Mouse (Mus musculus): ENCODE data around the gene Gm49673.
"Not testable (repeated sequence)": the region's sequence is repeated elsewhere in the genome, so short reads cannot be mapped to it uniquely, and the experiment has no call there.

Gene Gm49673

DNA sequence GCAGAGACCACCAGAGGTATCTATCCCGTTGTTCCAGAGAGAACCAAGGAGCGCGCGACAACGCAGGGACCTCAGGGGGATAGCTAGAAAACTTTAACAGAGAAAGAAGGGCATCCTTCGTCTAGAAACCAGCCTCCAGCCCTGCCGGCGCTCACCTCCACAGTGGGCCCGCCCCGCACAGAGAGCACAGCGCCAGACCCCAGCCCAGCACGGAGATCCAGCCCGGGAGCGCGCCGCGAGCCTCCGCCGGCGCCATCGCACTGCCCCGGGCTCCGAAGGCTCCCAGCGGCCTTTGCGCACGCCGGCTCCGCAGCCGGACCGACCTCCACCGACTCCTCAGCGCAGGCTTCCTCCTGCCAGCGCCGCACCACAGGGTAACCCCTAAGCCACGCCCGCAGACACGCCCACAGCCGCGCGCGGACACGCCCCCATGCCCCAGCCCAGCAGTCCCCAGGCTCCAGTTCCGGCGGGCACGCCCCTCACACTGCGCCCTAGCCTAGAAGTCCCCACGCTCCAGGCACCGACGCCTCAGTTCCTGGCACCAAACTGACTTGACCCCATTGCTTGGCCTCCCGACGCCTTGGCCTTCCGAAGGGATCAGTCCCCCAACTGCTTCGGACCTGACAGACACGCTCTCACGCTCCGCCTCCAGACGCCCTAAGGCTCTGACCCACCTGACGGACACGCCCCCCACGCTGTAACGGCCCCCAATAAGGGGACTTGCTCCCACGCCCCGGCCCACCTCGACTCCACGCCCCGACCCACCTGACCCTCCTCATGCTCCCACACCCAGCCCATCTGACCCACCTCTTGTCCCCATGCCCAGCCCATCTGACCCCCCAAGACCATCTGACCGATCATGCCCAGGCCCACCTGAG is at the start of gene Gm49673, which contains the start of gene Rnaset2a:
Gene Gm49673, minus strand, starts transcription at position 350 of the 878 bp plus-strand sequence.
Gene Rnaset2a, minus strand, starts transcription at position 659 of the 878 bp plus-strand sequence.
- in situ Hi-C loops (cut with MseI, MboI): not testable (repeated sequence)

DNA sequence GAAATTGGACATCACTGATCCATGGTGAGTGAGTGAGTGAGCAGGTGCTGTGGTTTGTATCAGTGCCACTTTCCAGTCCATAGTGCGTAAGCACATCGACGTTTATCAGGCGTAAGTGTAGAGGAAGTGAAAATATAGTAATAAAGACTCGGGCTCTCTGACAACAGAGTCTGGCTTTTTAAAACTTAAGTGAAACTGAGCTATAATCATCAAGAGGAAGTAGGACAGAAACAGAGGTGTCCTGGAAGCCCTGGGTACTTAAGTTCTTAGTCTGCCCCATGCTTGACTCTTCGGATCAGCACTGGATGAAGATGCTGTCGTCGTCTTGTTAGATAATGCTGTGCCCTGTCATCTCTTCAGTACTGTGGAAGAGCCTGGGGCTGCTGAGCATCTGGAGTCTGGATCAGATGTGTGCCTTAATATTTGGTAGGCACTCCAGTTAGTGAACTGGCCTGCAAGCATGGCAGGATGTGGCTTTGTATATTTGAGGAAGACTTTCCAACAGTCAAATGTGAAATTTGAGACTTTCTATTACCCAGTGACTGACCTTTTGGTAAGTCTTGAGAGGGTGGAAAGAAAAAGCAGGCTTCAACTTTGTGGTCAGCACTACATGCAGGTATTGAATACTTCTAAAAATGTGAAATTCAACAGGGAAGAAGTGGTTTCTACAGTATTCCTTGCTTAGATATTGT is 48.2 kb upstream of the Gm49673 start:
- in situ Hi-C loops (cut with MseI, MboI): loop anchor here in 1 of 2 experiments (25.0 kb wide), 2 partner anchors 934 to 1034 kb away; partner anchors contain the start of gene Rps6ka2

DNA sequence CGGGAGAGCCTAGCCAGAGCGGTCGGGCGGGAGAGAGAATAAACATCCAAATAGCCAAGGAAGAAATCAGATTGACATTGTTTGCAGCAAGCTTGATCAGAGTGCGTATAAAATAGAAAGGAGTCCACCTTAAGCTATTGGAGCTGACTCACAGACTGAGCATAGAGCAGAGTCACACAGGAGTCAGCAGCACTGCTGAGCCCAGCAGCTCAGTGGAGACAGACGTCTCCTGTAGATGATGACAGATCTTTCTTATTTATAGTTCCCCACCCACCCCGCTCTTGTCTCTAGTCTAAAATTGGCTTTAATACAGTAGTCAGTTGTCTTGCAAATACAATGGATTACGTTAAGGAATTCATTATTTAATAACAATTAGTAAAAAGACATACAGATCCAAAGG is 46.1 kb upstream of the Gm49673 start:
- in situ Hi-C loops (cut with MseI, MboI): loop anchor here in 1 of 2 experiments (25.0 kb wide), 2 partner anchors 931 to 1031 kb away; partner anchors contain the start of gene Rps6ka2

DNA sequence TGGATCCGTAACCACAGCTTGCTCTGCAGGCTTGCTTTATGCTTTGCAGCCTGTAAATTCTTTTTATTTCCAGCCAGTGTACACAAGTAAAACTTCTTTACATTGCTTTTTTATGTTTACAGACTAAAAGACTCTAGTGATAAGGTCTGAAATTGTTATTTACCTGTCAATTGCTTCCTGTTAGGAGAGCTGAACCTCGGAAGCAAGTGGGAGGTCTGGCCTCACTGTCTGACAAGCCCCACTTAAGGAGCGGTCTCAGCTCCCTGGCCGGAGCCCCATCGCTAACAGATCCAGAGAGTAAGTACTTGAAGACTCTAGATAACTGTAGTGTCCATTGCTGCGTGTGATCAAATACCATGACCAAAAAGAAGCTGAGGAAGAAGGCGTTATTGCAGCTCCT is 36.6 kb upstream of the Gm49673 start:
- in situ Hi-C loops (cut with MseI, MboI): loop anchor here in 1 of 2 experiments (25.0 kb wide), 2 partner anchors 922 to 1022 kb away; partner anchors contain the start of gene Rps6ka2

DNA sequence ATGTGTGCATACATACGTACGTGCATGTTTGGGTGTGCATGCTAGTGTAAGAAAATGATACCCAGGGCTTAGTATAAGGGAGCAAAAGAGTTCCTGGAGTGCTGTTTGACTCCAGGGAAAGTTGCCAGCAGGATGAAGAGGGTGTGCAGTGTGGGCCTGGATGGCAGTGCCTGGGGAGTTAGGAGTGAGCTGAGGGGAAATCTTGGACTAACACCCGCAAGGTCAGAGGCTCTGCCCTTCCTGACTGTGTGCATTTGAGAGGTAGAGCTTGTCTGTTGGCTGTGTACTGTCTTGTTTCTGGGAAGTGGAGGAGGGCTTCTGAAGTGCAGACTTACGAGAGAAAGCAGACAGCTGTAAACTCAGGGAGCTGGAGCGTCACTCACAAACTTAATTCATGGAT is 36.2 kb upstream of the Gm49673 start:
- in situ Hi-C loops (cut with MseI, MboI): loop anchor here in 1 of 2 experiments (25.0 kb wide), 2 partner anchors 922 to 1022 kb away; partner anchors contain the start of gene Rps6ka2

DNA sequence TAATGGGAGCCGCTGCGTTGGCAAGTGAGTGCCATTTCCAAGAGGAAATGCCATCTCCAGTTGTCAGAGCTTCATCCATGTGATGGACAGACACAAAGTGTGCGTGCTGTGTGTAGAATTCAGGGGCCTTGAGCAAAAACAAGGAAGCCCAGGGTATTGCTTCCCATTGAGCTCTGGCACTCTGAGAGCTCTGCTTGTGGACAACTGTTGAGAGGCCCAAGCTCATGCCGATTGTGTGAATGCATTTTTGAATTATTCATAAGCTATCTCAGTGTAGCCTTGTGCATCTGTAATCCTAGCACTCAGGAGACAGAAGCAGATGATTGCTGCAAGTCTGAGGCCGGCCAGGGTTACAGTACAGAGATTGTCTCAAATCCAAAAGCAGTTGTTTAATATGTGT is 29.5 kb upstream of the Gm49673 start:
- in situ Hi-C loops (cut with MseI, MboI): loop anchor here in 1 of 2 experiments (25.0 kb wide), 2 partner anchors 915 to 1015 kb away; partner anchors contain the start of gene Rps6ka2

DNA sequence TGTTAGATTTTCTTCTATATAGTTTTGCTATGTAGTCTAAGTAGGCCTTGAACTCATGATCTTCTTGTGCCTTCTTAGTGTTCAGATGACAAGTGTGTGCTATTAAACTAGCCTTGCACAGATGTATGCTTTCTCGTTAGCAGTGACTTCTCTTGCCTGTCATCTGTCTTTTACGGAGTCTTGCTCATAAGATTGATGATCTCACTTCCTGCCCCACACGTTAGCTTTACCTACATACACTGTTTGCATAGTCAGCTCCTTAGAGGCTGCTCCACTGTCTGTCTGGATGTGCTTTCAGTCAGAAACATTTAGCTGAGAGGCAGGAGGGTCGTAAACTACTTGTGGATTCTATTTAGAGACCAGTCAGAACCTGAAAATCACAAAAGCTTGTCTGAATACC is 23.5 kb upstream of the Gm49673 start:
- in situ Hi-C loops (cut with MseI, MboI): no loop called here

DNA sequence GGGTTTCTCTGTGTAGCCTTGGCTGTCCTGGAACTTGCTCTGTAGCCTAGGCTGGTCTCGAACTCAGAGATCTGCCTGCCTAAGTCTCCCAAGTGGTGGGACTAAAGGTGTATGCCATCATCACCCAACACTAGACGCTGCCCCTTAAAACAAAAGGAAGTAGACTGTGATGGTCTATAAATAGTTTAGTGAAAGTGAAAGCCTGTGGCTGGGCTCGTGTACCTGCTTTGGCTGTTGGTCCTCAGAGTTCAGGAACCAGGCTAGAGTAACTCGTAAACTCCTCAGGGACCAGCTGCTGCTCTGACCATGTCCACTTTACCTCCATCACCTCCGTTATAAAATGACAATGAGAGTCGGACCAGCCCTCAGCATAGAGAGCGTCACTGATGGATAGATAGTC is 22.7 kb upstream of the Gm49673 start:
- in situ Hi-C loops (cut with MseI, MboI): no loop called here

DNA sequence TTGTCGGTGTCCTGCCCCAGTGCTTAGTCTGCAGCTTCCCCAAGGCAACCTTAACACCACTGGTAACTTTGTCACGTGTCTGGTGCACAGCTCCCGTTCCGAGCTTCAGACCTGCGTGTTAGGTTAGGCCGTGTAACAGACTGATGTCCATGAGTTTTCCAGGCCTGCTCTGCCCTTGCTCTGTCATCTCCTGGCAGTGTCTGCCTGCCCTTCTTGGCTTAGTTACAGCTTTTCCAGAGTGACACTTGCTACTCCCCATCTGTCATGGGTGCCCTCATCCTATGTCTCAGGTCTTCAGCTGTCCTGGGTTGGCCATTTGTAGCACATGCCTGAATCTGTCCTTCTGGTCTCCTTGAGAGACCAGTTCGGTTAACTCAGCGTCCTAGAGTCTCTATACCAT is 19.8 kb upstream of the Gm49673 start:
- in situ Hi-C loops (cut with MseI, MboI): not testable (repeated sequence)

DNA sequence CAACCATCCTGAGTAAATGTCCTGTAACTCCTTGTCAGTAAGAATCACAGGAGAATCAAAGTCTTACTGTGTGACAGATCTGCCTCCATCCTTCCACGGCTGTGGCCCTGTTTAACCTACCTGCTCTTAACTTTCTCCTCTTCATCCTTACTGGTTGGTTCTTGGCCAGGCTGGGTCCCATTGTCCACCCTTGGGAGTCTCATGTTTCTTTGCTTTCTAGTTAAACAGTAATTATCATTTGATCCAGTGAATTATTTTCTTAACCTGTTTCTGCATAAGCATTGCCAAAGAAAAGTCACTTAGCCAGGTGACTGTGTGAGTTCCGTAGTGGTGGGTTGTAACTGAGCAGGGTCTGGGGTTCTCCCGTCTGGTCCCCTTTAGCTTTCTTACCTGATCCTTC is 18.9 kb upstream of the Gm49673 start:
- in situ Hi-C loops (cut with MseI, MboI): not testable (repeated sequence)

DNA sequence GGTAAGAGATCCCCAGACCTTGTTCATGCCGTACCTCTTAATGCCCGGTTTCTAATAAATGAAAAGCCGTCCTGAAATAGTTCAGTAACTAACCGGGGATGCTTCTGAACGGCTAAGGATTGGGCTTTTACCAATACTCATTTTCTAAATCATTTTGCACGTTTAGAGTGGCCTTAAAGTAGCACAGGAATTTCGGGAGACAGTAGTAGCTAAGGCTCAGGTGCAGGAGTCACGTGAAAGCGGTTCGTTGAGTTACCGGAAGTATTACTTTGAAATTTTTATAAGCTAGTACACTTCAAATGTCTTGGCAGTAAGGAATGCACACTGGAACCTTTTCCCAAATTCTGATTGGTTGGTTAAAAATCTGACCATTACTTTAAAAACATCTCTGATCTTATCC is 18.4 kb upstream of the Gm49673 start:
- in situ Hi-C loops (cut with MseI, MboI): not testable (repeated sequence)

DNA sequence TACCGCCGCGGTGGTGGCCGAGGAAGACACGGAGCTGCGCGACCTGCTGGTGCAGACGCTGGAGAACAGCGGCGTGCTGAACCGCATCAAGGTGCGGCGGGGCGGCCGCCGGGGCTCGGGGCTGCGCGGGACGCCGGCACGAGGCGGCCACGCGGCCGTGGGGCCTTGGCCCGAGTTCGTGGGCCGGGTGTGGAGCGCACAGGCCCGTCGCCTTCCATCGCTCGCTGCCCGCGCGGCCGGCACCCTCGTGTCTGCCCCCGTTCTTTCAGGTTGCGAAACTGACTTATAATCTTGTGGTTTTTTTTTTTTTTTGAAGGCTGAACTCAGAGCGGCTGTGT is 18.0 kb upstream of the Gm49673 start:
- in situ Hi-C loops (cut with MseI, MboI): not testable (repeated sequence)

DNA sequence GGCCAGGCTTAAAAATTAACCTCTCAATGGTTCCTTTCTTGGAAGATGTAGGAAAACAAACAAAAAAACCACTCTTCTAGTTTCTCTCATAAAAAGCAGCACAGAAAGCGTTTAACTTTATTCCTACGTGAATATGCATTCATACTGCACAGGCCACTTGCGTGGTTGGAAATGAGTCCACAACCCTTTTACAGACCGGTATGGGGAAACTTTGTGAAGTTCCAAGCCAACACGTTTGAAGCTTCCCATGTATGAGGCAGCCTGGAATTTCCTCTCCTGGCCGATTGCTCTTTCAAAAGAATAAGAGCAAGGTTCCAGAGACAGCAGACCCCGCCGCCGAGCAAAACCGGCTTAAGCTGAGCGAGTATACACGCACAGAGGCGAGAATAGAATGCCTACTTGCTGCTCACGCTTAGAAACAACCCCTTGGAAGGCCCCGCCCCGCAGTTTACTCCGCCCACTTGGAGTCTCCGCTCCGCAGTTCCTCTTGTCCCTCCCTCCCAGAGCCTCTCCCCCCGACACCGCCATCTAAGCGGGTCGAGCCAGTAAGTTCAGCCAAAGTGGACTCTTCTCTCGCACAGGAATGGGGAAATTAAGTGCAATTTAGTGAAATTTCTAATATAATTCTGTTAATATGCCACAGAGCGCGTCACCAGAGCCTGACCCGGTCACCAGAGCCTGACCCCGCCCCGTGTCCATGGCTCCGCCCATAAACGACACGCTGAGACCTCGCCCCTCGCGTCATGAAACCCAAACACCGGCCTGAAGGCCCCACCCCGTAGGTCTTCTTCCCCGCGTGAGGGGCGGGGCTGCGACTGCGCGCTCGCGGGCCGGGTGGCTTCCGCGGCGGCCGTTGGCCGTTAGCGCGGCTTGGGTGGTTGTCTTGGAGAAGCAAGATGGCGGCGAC is 17.4 kb upstream of the Gm49673 start, which contains the start of gene Fgfr1op:
Gene Fgfr1op, plus strand, starts transcription at position 801 of the 907 bp plus-strand sequence.
- in situ Hi-C loops (cut with MseI, MboI): not testable (repeated sequence)

DNA sequence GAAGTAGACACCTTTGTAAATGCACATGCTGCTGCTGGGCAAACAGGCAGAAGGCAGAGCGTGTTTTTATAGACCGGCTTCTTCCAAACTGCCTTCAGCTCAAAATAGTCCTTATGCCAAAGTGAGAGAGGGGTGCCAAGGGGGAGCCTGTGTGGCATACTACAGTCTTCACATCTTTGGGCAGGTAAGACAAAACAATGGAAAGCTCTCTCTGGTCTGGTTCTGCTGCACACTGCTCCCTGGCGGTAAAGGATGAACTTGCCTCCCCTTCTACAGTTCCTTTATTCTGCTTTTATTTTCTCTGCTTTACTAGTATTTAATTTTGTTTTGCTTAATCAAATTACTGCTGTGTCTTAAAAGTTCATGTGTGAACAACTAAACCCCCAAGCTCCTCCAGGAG is 13.4 kb upstream of the Gm49673 start:
- in situ Hi-C loops (cut with MseI, MboI): not testable (repeated sequence)

DNA sequence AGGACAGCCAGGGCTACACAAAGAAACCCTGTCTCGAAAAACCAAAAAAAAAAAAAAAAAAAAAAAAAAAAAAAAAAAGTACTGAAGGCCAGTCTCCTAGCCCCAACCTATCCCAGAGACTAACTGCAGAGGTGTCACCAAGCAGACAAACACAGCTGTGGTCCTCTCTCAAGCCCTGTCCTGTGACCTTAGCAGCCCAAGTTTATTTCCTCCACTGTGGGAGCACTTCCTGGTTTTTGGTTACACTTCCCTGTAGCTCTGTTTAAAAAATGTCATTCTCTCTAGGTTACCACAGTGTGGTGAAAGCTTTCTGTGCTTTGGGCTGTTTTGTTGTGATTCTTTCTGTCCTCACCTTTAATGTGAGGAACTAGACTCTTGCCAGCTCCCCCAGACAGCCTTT is 11.0 kb upstream of the Gm49673 start:
- in situ Hi-C loops (cut with MseI, MboI): not testable (repeated sequence)

DNA sequence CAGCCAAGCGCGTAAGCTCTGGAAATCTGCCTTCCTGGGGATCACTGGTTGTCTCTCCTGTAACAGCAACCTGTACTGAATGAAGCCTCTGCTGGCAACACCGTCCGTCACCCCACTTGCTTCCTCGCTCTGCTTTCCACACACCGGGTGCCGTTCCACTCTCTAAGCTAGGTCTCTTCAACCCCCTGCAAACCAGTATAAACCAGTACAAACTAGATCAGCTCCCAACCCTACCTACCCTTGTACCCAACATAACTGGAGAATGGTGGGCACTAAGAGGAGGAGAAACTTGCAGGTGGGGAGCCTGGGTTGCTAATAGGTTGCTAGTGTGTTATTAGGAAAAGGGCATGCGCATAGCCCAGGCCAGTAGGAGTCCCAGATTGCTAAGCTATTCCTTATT is 8.4 kb upstream of the Gm49673 start:
- in situ Hi-C loops (cut with MseI, MboI): not testable (repeated sequence)

DNA sequence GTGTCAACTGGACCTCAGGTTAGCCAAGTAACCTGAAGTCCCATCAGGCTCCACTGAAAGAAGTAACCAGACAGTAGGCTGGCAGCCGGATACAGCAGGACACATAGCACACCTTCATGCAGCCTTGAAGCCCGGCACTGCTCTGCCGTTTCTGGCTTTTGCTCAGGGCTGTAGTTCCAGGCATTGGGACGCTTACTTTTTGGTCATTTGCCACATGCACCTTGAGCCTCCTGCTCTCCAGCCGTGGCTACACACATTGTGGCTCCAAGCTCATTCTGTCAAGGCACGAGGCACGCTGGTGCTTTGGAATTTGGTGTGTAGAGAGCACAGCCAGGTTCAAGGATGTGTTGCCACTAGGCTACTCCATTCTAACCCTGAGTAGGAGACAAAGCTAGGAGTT is 7.4 kb upstream of the Gm49673 start:
- in situ Hi-C loops (cut with MseI, MboI): not testable (repeated sequence)

DNA sequence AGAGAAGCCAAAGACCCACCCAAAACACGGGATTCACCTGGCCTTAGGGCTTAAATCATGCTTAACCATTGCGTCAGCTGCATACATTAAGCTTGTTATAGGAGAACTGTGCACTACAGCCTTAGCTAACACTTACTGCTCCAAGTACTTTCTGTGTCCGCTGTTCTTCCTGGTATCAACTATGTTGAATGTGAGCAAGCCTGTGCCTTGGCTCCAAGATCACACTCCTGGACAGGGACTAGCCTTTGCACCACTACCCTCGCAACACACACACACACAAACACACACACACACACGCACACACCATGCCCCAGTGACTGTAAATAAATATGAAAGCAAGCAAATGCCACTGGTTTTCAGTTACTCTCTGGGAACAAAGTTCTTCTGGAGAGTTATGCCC is 657 bp downstream of the Gm49673 start:
- in situ Hi-C loops (cut with MseI, MboI): not testable (repeated sequence)

DNA sequence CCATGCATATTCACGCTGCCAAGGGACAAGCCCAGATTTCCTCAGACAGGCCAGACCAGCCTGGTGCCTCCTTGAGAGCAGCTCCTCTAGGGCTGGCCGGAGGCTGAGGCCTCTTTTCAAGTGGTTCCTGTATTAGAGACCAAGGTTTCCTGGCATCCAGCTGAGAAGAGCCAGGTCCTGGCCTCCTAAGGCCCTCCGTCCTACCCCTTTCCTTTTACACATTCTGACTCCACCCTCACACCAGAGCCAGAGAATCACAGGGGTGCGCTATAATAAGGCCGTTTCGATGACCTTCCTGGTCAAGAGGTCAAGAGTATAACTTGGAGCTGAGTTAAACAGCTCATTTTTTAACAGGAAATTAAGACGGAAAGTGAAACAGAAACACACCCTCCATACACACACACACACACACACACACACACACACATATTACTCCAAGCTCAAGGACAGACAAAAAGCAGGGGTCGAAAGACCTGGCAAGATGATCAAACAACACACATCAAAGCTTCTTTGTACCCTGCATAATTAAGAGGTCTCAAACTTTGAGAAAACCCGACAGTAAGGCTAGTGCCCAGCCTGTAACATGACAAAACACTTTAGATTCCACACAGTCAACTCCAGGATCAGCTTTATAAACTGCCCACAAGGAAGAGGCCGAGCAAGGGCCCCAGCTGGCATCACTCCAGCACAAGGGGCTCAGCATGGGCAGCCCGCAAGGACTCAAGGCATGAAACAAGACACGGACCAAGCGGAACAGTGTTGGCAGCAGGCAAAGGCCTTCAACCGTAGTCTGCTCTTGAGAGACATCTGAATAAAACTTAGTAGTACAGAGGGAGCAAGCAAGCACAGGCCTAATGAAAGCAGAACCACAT is 3.5 kb downstream of the Gm49673 start:
- in situ Hi-C loops (cut with MseI, MboI): not testable (repeated sequence)

DNA sequence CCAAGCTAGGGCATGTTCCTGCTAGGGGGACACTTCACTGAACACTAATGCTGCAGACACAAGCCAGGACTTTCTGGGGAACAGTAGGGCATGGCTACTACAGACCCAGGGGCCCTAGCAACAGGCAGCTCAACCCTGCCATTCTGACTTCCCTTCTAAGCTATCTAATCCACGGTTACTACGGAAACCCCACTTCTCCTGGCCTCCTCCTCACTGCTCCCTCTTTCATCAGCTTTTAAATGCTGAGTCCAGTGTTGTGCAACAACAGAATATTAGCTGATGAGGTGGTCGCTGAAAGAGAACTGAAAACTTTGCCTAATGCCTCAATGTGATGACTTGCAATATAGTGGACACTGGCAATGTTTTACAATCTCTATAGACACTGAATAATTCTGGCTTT is 7.4 kb downstream of the Gm49673 start:
- in situ Hi-C loops (cut with MseI, MboI): not testable (repeated sequence)

Measured in mouse trophoblast stem cell (cell line).